Mouse (Mus musculus): Measurements from ENCODE around the gene Slc25a18. TPM values are rescaled to one million over a fixed set of nuclear protein-coding genes. Genes with fewer than 3 reads are reported as not detected.
"Not testable (repeated sequence)": the region's sequence is repeated elsewhere in the genome, so short reads cannot be mapped to it uniquely, and the experiment has no call there.

Gene Slc25a18
- polyA plus RNA-seq, 1 experiment: not detected

DNA sequence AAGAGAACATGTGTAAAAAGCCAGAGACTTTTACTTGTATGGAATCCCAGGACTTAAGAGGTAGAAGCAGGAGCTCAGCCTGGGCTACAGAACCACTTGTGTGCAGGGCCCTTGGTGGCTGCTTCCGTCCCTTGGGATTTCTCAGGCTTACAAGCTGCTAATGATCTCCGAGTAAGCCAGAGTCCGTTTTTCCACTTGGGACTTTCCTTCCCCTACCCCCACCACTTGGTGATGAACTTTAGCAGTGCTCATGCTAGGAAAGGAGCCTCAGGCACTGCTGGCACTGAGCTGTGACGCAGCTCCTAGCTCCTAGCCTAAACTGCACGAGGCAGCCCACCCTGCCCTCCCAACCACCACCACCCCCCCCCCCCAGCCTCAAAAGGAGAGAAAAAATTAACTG, 17.3 kb downstream of the Slc25a18 start:
- H3K4me3 ChIP-seq (replicated peaks): no peak overlapping the region
- no peaks in the 10 kb centered on the region for H3K9me3 ChIP-seq
- peaks cover 77% of the 10 kb centered on the region for H3K4me1 ChIP-seq
- H3K36me3 ChIP-seq (replicated peaks; ENCODE audit: low read length): peaks cover 83% of the 10 kb centered on the region
- H3K27me3 ChIP-seq (replicated peaks): no peaks in the 10 kb centered on the region
- TF ChIP-seq GATA1 (IDR thresholded peaks at IDR 0.05; ENCODE audit: borderline replicate concordance, low read length) (no peak), FLI1 (IDR thresholded peaks at IDR 0.05; ENCODE audit: low read length) (no peak)

DNA sequence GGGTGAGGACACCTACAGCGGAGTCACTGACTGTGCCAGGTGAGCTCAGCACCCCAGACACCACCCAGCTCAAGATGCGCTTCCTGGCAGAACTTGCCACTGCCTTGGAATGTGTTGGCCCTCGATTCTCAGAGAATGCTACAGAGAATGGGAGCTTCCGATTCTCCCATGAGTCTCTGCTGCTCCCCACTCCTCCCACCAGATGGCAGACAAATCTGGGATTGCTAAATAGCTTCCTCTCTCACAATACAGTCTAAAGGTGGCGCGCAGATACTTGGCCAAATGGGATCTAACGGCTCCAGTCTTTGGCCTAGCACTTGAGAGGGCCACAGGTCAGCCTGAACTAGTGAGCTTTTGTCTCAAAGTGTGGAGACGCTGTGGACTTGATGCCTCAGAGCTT, 19.6 kb downstream of the Slc25a18 start:
- Histone ChIP-seq H3K4me1 (peaks cover 90% of the 10 kb centered on the region), H3K36me3 (replicated peaks; ENCODE audit: low read length) (peaks cover 92% of the 10 kb centered on the region), H3K9me3 (no peaks in the 10 kb centered on the region), H3K4me3 (replicated peaks) (no peak overlapping the region), H3K27me3 (replicated peaks) (no peaks in the 10 kb centered on the region)
- no peak for TF ChIP-seq FLI1 (IDR thresholded peaks at IDR 0.05; ENCODE audit: low read length)

DNA sequence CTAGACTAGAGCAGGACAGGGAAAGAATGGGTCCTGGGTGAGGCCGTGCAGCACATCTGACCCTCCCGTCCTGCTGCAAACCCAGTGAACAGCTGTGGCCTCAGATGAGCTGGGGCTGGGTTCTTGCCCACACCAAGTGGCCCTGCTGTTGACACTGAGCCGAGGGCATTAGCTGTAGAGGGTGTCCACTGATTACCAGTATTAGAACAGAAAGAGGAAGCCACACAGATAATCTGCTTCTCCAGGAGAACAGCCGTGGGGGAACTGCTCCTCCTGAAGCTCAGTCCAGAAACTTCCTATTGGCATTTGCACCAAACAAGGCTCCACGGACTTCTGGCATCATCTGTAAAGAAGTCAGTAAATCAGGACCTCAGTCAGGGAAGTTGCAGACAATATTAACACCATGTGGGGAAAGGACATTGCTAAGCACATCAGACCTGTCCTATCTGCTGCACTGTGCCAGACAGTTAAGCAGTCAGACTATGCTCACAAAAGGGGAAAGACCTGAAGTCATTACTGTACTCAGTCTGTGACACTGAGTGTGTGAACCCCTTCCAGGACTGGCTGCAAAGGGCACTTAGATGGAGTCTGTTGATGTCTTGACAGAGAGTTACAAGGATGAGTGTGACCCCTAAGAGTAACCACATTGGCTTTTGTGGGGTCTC, 22.2 kb downstream of the Slc25a18 start:
- peaks cover 98% of the 10 kb centered on the region for H3K4me1 ChIP-seq
- no peaks in the 10 kb centered on the region for H3K27me3 ChIP-seq (replicated peaks)
- peak overlapping the region; percentile 85 for H3K4me3 ChIP-seq (replicated peaks)
- no peak for TF ChIP-seq FLI1 (IDR thresholded peaks at IDR 0.05; ENCODE audit: low read length)
- no peak for TF ChIP-seq GATA1 (IDR thresholded peaks at IDR 0.05; ENCODE audit: borderline replicate concordance, low read length)
- peaks cover 98% of the 10 kb centered on the region for H3K36me3 ChIP-seq (replicated peaks; ENCODE audit: low read length)
- no peaks in the 10 kb centered on the region for H3K9me3 ChIP-seq

- Histone ChIP-seq H3K36me3 (replicated peaks; ENCODE audit: low read length) (peaks cover 99% of the 10 kb centered on the region), H3K4me1 (peaks cover 92% of the 10 kb centered on the region), H3K4me3 (replicated peaks) (peak overlapping the region; percentile 21), H3K27me3 (replicated peaks) (no peaks in the 10 kb centered on the region), H3K9me3 (no peaks in the 10 kb centered on the region)
- TF ChIP-seq GATA1 (IDR thresholded peaks at IDR 0.05; ENCODE audit: borderline replicate concordance, low read length) (no peak), FLI1 (IDR thresholded peaks at IDR 0.05; ENCODE audit: low read length) (no peak)
Observed at GRCm38 (mm10) chr6:120796111-120796510, 22.7 kb downstream of the Slc25a18 start.

DNA sequence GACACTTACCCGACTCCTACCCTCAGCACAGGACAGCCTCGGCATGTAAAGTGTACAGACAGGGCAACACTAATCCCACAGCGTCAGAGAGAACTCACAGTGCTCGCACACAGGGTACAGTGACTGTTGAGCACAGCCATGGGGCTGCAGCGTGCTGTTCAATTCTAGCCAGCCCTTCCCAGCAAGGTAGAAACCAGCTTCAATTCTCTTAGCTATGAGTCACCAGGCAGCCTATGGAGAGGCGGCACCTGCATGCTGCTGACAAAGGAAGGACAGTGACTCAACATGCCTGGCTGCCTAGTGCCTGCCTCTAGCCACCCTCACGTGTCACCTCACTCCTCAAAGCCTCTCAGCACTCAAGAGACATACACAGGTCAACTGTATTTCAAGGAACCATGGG, 24.6 kb downstream of the Slc25a18 start:
- Histone ChIP-seq H3K4me3 (replicated peaks) (peak overlapping the region; percentile 35), H3K27me3 (replicated peaks) (no peaks in the 10 kb centered on the region), H3K9me3 (no peaks in the 10 kb centered on the region), H3K4me1 (peaks cover 74% of the 10 kb centered on the region), H3K36me3 (replicated peaks; ENCODE audit: low read length) (peaks cover 99% of the 10 kb centered on the region)
- TF ChIP-seq FLI1 (IDR thresholded peaks at IDR 0.05; ENCODE audit: low read length) (no peak), GATA1 (IDR thresholded peaks at IDR 0.05; ENCODE audit: borderline replicate concordance, low read length) (no peak)

- H3K36me3 ChIP-seq (replicated peaks; ENCODE audit: low read length): peaks cover 99% of the 10 kb centered on the region
- TF ChIP-seq GATA1 (IDR thresholded peaks at IDR 0.05; ENCODE audit: borderline replicate concordance, low read length) (no peak), FLI1 (IDR thresholded peaks at IDR 0.05; ENCODE audit: low read length) (no peak)
Observed at GRCm38 (mm10) chr6:120798905-120799304, 25.5 kb downstream of the Slc25a18 start.

DNA sequence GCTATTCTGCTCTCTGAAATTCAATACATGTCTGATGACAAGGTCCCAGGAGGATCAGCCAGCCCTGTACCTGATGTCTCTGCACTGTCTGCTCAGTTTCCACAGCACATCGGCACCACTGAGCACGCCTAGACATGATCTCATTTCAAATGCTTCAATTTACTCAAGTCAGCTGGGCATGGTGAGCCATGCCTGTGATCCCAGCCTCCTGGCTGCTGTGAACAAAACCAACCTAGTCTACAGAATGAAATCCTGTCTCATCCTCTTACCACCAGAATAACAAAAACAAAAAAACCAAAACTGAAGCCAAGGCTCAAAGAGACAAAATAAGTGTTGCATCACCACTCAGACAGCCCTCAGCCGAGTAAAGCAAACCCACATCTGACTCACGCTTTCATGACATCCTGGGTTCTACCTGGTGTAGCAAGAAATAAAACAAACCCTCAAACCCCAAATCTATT, 26.2 kb downstream of the Slc25a18 start:
- Histone ChIP-seq H3K27me3 (replicated peaks) (no peaks in the 10 kb centered on the region), H3K36me3 (replicated peaks; ENCODE audit: low read length) (peaks cover 99% of the 10 kb centered on the region), H3K9me3 (no peaks in the 10 kb centered on the region), H3K4me1 (peaks cover 58% of the 10 kb centered on the region), H3K4me3 (replicated peaks) (no peak overlapping the region)
- no peak for TF ChIP-seq FLI1 (IDR thresholded peaks at IDR 0.05; ENCODE audit: low read length)
- no peak for TF ChIP-seq GATA1 (IDR thresholded peaks at IDR 0.05; ENCODE audit: borderline replicate concordance, low read length)

More at GRCm38 (mm10) chr6:120798905-120799304, 25.5 kb downstream of the Slc25a18 start:
- Histone ChIP-seq H3K4me1 (peaks cover 65% of the 10 kb centered on the region), H3K27me3 (replicated peaks) (no peaks in the 10 kb centered on the region), H3K4me3 (replicated peaks) (no peak overlapping the region), H3K9me3 (no peaks in the 10 kb centered on the region)

DNA sequence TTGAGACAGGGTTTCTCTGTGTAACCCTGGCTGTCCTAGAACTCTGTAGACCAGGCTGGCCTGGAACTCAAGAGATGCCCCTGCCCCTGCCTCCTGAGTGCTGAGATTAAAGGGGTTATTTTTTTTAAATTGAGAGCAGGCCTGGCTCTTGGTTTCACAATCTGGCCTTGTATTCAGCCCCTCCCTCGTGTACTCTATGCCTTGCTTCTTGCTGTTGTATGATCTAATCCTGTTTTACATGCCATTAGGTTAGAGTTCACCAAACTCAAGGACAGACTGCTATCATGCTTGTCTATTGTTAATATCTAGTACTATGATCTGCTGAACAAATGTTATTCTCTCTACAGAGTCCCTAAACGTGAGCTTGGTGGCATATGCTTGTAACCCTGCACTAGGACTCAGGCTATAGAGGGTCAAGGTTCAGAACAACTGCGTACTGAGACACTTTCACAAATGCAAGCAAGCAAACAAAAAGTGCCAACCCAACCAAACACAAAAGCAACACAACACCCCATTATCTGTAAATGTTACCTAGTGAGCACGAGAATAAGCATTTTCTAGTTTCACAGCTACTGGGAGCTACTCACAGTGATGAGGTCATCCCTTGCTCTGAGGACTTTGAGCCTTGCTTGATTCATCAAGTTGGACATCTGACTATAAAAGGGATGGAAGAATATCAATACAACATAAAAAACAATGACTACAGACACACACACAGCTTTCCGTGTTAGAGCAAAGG, 33.8 kb downstream of the Slc25a18 start:
- Histone ChIP-seq H3K36me3 (replicated peaks; ENCODE audit: low read length) (peaks cover 96% of the 10 kb centered on the region), H3K4me1 (peaks cover 15% of the 10 kb centered on the region), H3K27me3 (replicated peaks) (no peaks in the 10 kb centered on the region), H3K4me3 (replicated peaks) (no peak overlapping the region), H3K9me3 (no peaks in the 10 kb centered on the region)
- TF ChIP-seq FLI1 (IDR thresholded peaks at IDR 0.05; ENCODE audit: low read length) (no peak), GATA1 (IDR thresholded peaks at IDR 0.05; ENCODE audit: borderline replicate concordance, low read length) (no peak)

- no peaks in the 10 kb centered on the region for H3K27me3 ChIP-seq (replicated peaks)
- H3K36me3 ChIP-seq (replicated peaks; ENCODE audit: low read length): peaks cover 90% of the 10 kb centered on the region
- H3K4me3 ChIP-seq (replicated peaks): no peak overlapping the region
- no peaks in the 10 kb centered on the region for H3K9me3 ChIP-seq
- TF ChIP-seq GATA1 (IDR thresholded peaks at IDR 0.05; ENCODE audit: borderline replicate concordance, low read length) (no peak), FLI1 (IDR thresholded peaks at IDR 0.05; ENCODE audit: low read length) (no peak)
- H3K4me1 ChIP-seq: peaks cover 15% of the 10 kb centered on the region
Observed at GRCm38 (mm10) chr6:120807738-120808081, 34.3 kb downstream of the Slc25a18 start.

DNA sequence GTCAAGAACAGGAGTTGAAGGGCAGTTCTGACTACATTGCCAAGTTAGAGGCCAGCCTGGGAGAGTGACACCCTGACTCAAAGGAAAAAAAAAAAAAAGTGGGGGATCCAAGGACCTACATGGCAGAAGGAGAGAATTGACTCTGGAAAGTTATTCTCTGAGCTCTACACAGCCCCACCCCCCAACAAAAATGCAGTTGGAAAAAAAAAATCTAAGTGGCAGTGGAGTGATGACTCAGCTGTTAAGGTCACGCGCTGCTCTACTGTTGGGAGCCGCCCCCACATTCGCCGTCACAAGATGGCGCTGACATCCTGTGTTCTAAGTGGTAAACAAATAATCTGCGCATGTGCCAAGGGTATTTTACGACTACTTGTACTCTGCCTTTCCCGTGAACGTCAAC, 38.6 kb downstream of the Slc25a18 start:
- not testable (repeated sequence) for H3K4me3 ChIP-seq (replicated peaks); H3K27me3 ChIP-seq (replicated peaks); H3K9me3 ChIP-seq
- H3K36me3 ChIP-seq (replicated peaks; ENCODE audit: low read length): peaks cover 48% of the 10 kb centered on the region
- H3K4me1 ChIP-seq: peaks cover 15% of the 10 kb centered on the region

All from megakaryocyte, embryonic 14.5 days (primary cell).